Mouse (Mus musculus): ENCODE results near the gene Gm128. TPM values are rescaled to one million over a fixed set of nuclear protein-coding genes. Genes with fewer than 3 reads are reported as not detected.

Gene Gm128
- polyA plus RNA-seq, 1 experiment from 2014 or later: 0.57 TPM

GRCm38 (mm10) chr3:95261975-95262374 lies 20.6 kb upstream of the Gm128 start:
- H3K27me3 ChIP-seq (ENCODE audit: control insufficient read depth, insufficient read depth, low read length): no peaks in the 10 kb centered on the region
- no peak overlapping the region for H3K9ac ChIP-seq (ENCODE audit: low read depth, low read length)
- 89% methylated on average over 4 of the region's 4 CpGs for WGBS
- H3K27ac ChIP-seq (ENCODE audit: low read depth, low read length): no peak overlapping the region
- no peak overlapping the region for H3K4me3 ChIP-seq (ENCODE audit: low read length)
- H3K9me3 ChIP-seq (ENCODE audit: control insufficient read depth, low read length): no peaks in the 10 kb centered on the region
- no peak overlapping the region for H3K4me2 ChIP-seq (replicated peaks; ENCODE audit: low read depth, low read length)
- no peak for ATAC-seq (ENCODE audit: low FRiP score, low TSS enrichment)
- H3K36me3 ChIP-seq (ENCODE audit: control insufficient read depth, insufficient read depth, low read length): peaks cover 51% of the 10 kb centered on the region
- no peaks in the 10 kb centered on the region for H3K4me1 ChIP-seq (ENCODE audit: control insufficient read depth, insufficient read depth, low read length)

GRCm38 (mm10) chr3:95256931-95257330 lies 15.5 kb upstream of the Gm128 start:
- no peaks in the 10 kb centered on the region for H3K9me3 ChIP-seq (ENCODE audit: control insufficient read depth, low read length)
- H3K27ac ChIP-seq (ENCODE audit: low read depth, low read length): no peak overlapping the region
- H3K36me3 ChIP-seq (ENCODE audit: control insufficient read depth, insufficient read depth, low read length): peaks cover 54% of the 10 kb centered on the region
- no peak overlapping the region for H3K9ac ChIP-seq (ENCODE audit: low read depth, low read length)
- WGBS: 75% methylated on average over 5 of the region's 5 CpGs
- H3K4me1 ChIP-seq (ENCODE audit: control insufficient read depth, insufficient read depth, low read length): no peaks in the 10 kb centered on the region
- H3K27me3 ChIP-seq (ENCODE audit: control insufficient read depth, insufficient read depth, low read length): no peaks in the 10 kb centered on the region
- no peak overlapping the region for H3K4me2 ChIP-seq (replicated peaks; ENCODE audit: low read depth, low read length)
- H3K4me3 ChIP-seq (ENCODE audit: low read length): no peak overlapping the region
- no peak for ATAC-seq (ENCODE audit: low FRiP score, low TSS enrichment)

GRCm38 (mm10) chr3:95250783-95251424 lies 9.5 kb upstream of the Gm128 start, which contains the start of gene Bnipl:
Gene Bnipl (minus strand): TSS chr3:95251193.
- Histone ChIP-seq H3K4me3 (ENCODE audit: low read length) (no peak within 1 kb of the TSS), H3K4me2 (replicated peaks; ENCODE audit: low read depth, low read length) (no peak within 1 kb of the TSS), H3K27me3 (ENCODE audit: control insufficient read depth, insufficient read depth, low read length) (no peaks in the 10 kb centered on the region), H3K9ac (ENCODE audit: low read depth, low read length) (no peak within 1 kb of the TSS), H3K27ac (ENCODE audit: low read depth, low read length) (0 out of 2 replicates have a peak within 1 kb of the TSS, but pooled peaks have one; percentile 17), H3K36me3 (ENCODE audit: control insufficient read depth, insufficient read depth, low read length) (peaks cover 16% of the 10 kb centered on the region; the same call in 1 of the 2 replicates), H3K9me3 (ENCODE audit: control insufficient read depth, low read length) (no peaks in the 10 kb centered on the region), H3K4me1 (ENCODE audit: control insufficient read depth, insufficient read depth, low read length) (no peaks in the 10 kb centered on the region)
- WGBS: 50% methylated on average over 7 of the region's 7 CpGs
- ATAC-seq (ENCODE audit: low FRiP score, low TSS enrichment): no peak

- no peak overlapping the region for H3K4me2 ChIP-seq (replicated peaks; ENCODE audit: low read depth, low read length)
- H3K4me1 ChIP-seq (ENCODE audit: control insufficient read depth, insufficient read depth, low read length): no peaks in the 10 kb centered on the region
These were observed 9.0 kb upstream of the Gm128 start for GRCm38 (mm10) chr3:95250361-95250760.

GRCm38 (mm10) chr3:95247660-95248336 lies 6.4 kb upstream of the Gm128 start:
- Histone ChIP-seq H3K4me1 (ENCODE audit: control insufficient read depth, insufficient read depth, low read length) (no peaks in the 10 kb centered on the region), H3K27ac (ENCODE audit: low read depth, low read length) (no peak overlapping the region), H3K4me3 (ENCODE audit: low read length) (no peak overlapping the region), H3K4me2 (replicated peaks; ENCODE audit: low read depth, low read length) (no peak overlapping the region), H3K9me3 (ENCODE audit: control insufficient read depth, low read length) (no peaks in the 10 kb centered on the region), H3K36me3 (ENCODE audit: control insufficient read depth, insufficient read depth, low read length) (no peaks in the 10 kb centered on the region), H3K27me3 (ENCODE audit: control insufficient read depth, insufficient read depth, low read length) (no peaks in the 10 kb centered on the region), H3K9ac (ENCODE audit: low read depth, low read length) (no peak overlapping the region)
- ATAC-seq (ENCODE audit: low FRiP score, low TSS enrichment): no peak
- WGBS: 60% methylated on average over 1 of the region's 1 CpGs

More at GRCm38 (mm10) chr3:95250361-95250760, 9.0 kb upstream of the Gm128 start:
- 62% methylated on average over 5 of the region's 5 CpGs for WGBS
- Histone ChIP-seq H3K9me3 (ENCODE audit: control insufficient read depth, low read length) (no peaks in the 10 kb centered on the region), H3K4me3 (ENCODE audit: low read length) (no peak overlapping the region), H3K36me3 (ENCODE audit: control insufficient read depth, insufficient read depth, low read length) (peaks cover 13% of the 10 kb centered on the region; the same call in 1 of the 2 replicates), H3K27ac (ENCODE audit: low read depth, low read length) (no peak overlapping the region), H3K27me3 (ENCODE audit: control insufficient read depth, insufficient read depth, low read length) (no peaks in the 10 kb centered on the region), H3K9ac (ENCODE audit: low read depth, low read length) (no peak overlapping the region)
- no peak for ATAC-seq (ENCODE audit: low FRiP score, low TSS enrichment)

GRCm38 (mm10) chr3:95246465-95247231 lies 5.2 kb upstream of the Gm128 start:
- Histone ChIP-seq H3K36me3 (ENCODE audit: control insufficient read depth, insufficient read depth, low read length) (no peaks in the 10 kb centered on the region), H3K9ac (ENCODE audit: low read depth, low read length) (no peak overlapping the region), H3K9me3 (ENCODE audit: control insufficient read depth, low read length) (no peaks in the 10 kb centered on the region), H3K4me1 (ENCODE audit: control insufficient read depth, insufficient read depth, low read length) (no peaks in the 10 kb centered on the region), H3K4me2 (replicated peaks; ENCODE audit: low read depth, low read length) (no peak overlapping the region), H3K27me3 (ENCODE audit: control insufficient read depth, insufficient read depth, low read length) (no peaks in the 10 kb centered on the region), H3K27ac (ENCODE audit: low read depth, low read length) (no peak overlapping the region), H3K4me3 (ENCODE audit: low read length) (no peak overlapping the region)
- ATAC-seq (ENCODE audit: low FRiP score, low TSS enrichment): no peak
- WGBS: 85% methylated on average over 5 of the region's 5 CpGs

- ATAC-seq (ENCODE audit: low FRiP score, low TSS enrichment): no peak
- Histone ChIP-seq H3K9me3 (ENCODE audit: control insufficient read depth, low read length) (no peaks in the 10 kb centered on the region), H3K27ac (ENCODE audit: low read depth, low read length) (no peak overlapping the region), H3K9ac (ENCODE audit: low read depth, low read length) (no peak overlapping the region), H3K4me1 (ENCODE audit: control insufficient read depth, insufficient read depth, low read length) (0 out of 2 replicates have a peak, but pooled peaks cover 3% of the 10 kb centered on the region), H3K4me2 (replicated peaks; ENCODE audit: low read depth, low read length) (no peak overlapping the region), H3K4me3 (ENCODE audit: low read length) (no peak overlapping the region), H3K36me3 (ENCODE audit: control insufficient read depth, insufficient read depth, low read length) (peaks cover under 1% of the 10 kb centered on the region; the same call in 1 of the 2 replicates), H3K27me3 (ENCODE audit: control insufficient read depth, insufficient read depth, low read length) (no peaks in the 10 kb centered on the region)
- 74% methylated on average over 2 of the region's 2 CpGs for WGBS
These were observed 1.7 kb upstream of the Gm128 start for GRCm38 (mm10) chr3:95243086-95243485.

- H3K36me3 ChIP-seq (ENCODE audit: control insufficient read depth, insufficient read depth, low read length): peaks cover 18% of the 10 kb centered on the region
- no peak overlapping the region for H3K27ac ChIP-seq (ENCODE audit: low read depth, low read length)
- WGBS: 33% methylated on average over 17 of the region's 17 CpGs
- no peak overlapping the region for H3K4me3 ChIP-seq (ENCODE audit: low read length)
- no peaks in the 10 kb centered on the region for H3K9me3 ChIP-seq (ENCODE audit: control insufficient read depth, low read length)
- H3K4me2 ChIP-seq (replicated peaks; ENCODE audit: low read depth, low read length): peak overlapping the region; percentile 23; the same call in 1 of the 2 replicates
- H3K4me1 ChIP-seq (ENCODE audit: control insufficient read depth, insufficient read depth, low read length): 0 out of 2 replicates have a peak, but pooled peaks cover 3% of the 10 kb centered on the region
- no peaks in the 10 kb centered on the region for H3K27me3 ChIP-seq (ENCODE audit: control insufficient read depth, insufficient read depth, low read length)
- H3K9ac ChIP-seq (ENCODE audit: low read depth, low read length): no peak overlapping the region
- no peak; the same call in 1 of the 2 replicates for ATAC-seq (ENCODE audit: low FRiP score, low TSS enrichment)
These were observed 498 bp downstream of the Gm128 start for GRCm38 (mm10) chr3:95240900-95241299.
